ENCODE assay signal across 8 mouse cellular contexts in the genomic region with DNA sequence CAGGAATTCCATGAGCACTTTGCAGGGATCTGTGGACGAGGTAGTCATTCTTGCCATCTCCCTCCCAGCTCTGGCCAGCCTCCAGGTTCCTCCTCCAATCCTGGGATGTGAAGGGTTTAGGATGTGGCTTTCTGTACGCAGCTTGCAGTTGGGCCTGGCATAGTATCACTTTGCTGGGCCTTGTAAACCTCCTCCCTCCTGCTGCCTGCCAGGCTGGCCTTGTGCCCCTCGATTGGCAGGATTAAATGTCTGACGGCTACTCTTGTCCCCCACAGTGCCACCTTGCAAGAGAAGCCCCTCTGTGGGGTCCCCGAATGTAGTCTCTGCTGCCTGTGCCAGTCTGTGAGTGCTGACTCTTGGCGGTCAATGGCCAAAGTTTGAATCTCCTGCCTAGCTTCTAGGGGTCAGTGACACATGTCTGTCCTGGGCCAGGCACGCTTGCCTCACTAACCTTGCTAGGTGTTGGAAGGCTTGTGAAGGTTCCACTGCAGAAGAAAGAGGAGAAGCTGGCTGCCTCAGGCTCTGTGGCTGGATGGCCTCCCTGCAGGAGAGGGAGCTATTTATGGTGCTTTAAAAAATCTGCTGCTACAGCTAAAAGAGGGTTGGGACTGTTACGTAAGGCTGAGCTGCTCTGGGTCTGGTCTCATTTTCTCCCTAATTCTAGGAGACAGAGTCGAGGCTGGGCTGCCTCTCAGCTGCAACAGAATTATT. TPM values are rescaled to one million over a fixed set of nuclear protein-coding genes. Genes with fewer than 3 reads are reported as not detected.
DNase-seq lines count a peak whose midpoint lies in the region; ATAC-seq and TF ChIP-seq lines count a peak whose summit lies in the region.

No protein-coding gene starts in this region.

- H3K4me2 ChIP-seq in forebrain, embryonic 15.5 days (replicated peaks) = no peak overlapping the region
- no peak overlapping the region for H3K4me2 ChIP-seq in hindbrain, embryonic 12.5 days (replicated peaks)
- no peak overlapping the region for H3K4me2 ChIP-seq in midbrain, postnatal 0 days (ENCODE audit: low read depth, low read length, poor library complexity, severe bottlenecking)
- no peak overlapping the region for H3K4me2 ChIP-seq in liver, postnatal 0 days (ENCODE audit: low read depth, low read length)

- H3K9ac ChIP-seq in forebrain, embryonic 15.5 days (replicated peaks) = 0 out of 2 replicates have a peak overlapping the region, but pooled peaks have one; percentile 6
- no peak overlapping the region for H3K9ac ChIP-seq in hindbrain, embryonic 12.5 days
- H3K9ac ChIP-seq in midbrain, postnatal 0 days (replicated peaks; ENCODE audit: low read length, poor library complexity, severe bottlenecking) = no peak overlapping the region
- H3K9ac ChIP-seq in liver, postnatal 0 days (replicated peaks) = no peak overlapping the region; the same call in 1 of the 2 replicates

- WGBS in forebrain, embryonic 15.5 days = 48% methylated on average over 9 of the region's 9 CpGs
- WGBS in hindbrain, embryonic 12.5 days = 71% methylated on average over 9 of the region's 9 CpGs
- 55% methylated on average over 9 of the region's 9 CpGs for WGBS in midbrain, postnatal 0 days
- WGBS in liver, postnatal 0 days (ENCODE audit: insufficient replicate concordance) = 73% methylated on average over 9 of the region's 9 CpGs

- TF ChIP-seq CTCF in midbrain, postnatal 0 days (IDR thresholded peaks at IDR 0.05) = no peak
- no peak for TF ChIP-seq CTCF in liver, postnatal 0 days (IDR thresholded peaks at IDR 0.05; ENCODE audit: low read depth)

- no peaks in the 10 kb centered on the region for H3K27me3 ChIP-seq in forebrain, embryonic 15.5 days
- H3K27me3 ChIP-seq in hindbrain, embryonic 12.5 days = no peaks in the 10 kb centered on the region
- H3K27me3 ChIP-seq in midbrain, postnatal 0 days (ENCODE audit: insufficient read depth, low read length) = no peaks in the 10 kb centered on the region
- H3K27me3 ChIP-seq in liver, postnatal 0 days (ENCODE audit: insufficient read depth, low read length) = no peaks in the 10 kb centered on the region

- 0 out of 2 replicates have a peak, but pooled peaks have one; percentile 23 for ATAC-seq in forebrain, embryonic 15.5 days (replicated peaks)
- no peak for ATAC-seq in hindbrain, embryonic 12.5 days (ENCODE audit: low FRiP score)
- no peak for ATAC-seq in midbrain, postnatal 0 days (ENCODE audit: low FRiP score)
- no peak for ATAC-seq in liver, postnatal 0 days

- peak; percentile 59 to 60 for DNase-seq in lung, adult 18-20 months
- DNase-seq in lung, postnatal 14 days = no peak
- DNase-seq in left cerebral cortex, adult 18-20 months (ENCODE audit: low spot score in 2 of 2) = peak; percentile 84
- peak; percentile 61 for DNase-seq in midbrain, postnatal 0 days (ENCODE audit: low spot score)
- DNase-seq in liver, postnatal 0 days = no peak
- no peak for DNase-seq in spleen, adult 12 weeks (ENCODE audit: low spot score)

- no peaks in the 10 kb centered on the region for H3K36me3 ChIP-seq in forebrain, embryonic 15.5 days
- no peaks in the 10 kb centered on the region for H3K36me3 ChIP-seq in hindbrain, embryonic 12.5 days
- H3K36me3 ChIP-seq in midbrain, postnatal 0 days (ENCODE audit: insufficient read depth, low read length) = no peaks in the 10 kb centered on the region
- H3K36me3 ChIP-seq in liver, postnatal 0 days (replicated peaks; ENCODE audit: insufficient read depth, low read length) = no peaks in the 10 kb centered on the region

- H3K27ac ChIP-seq in forebrain, embryonic 15.5 days (replicated peaks) = peak overlapping the region; percentile 83
- peak overlapping the region; percentile 55; the same call in 1 of the 2 replicates for H3K27ac ChIP-seq in hindbrain, embryonic 12.5 days
- H3K27ac ChIP-seq in midbrain, postnatal 0 days (ENCODE audit: low read depth, low read length) = peak overlapping the region; percentile 47; the same call in 1 of the 2 replicates
- no peak overlapping the region; the same call in 1 of the 2 replicates for H3K27ac ChIP-seq in liver, postnatal 0 days (ENCODE audit: low read depth)

- H3K9me3 ChIP-seq in forebrain, embryonic 15.5 days = no peaks in the 10 kb centered on the region
- H3K9me3 ChIP-seq in hindbrain, embryonic 12.5 days (replicated peaks) = no peaks in the 10 kb centered on the region
- no peaks in the 10 kb centered on the region for H3K9me3 ChIP-seq in midbrain, postnatal 0 days (ENCODE audit: low read length)
- no peaks in the 10 kb centered on the region for H3K9me3 ChIP-seq in liver, postnatal 0 days (ENCODE audit: low read length)

- H3K4me3 ChIP-seq in forebrain, embryonic 15.5 days = no peak overlapping the region
- no peak overlapping the region for H3K4me3 ChIP-seq in hindbrain, embryonic 12.5 days
- no peak overlapping the region for H3K4me3 ChIP-seq in midbrain, postnatal 0 days (ENCODE audit: low read depth, low read length)
- no peak overlapping the region for H3K4me3 ChIP-seq in liver, postnatal 0 days (ENCODE audit: low read depth, low read length)

- H3K4me1 ChIP-seq in forebrain, embryonic 15.5 days = peaks cover 63% of the 10 kb centered on the region
- peaks cover 55% of the 10 kb centered on the region for H3K4me1 ChIP-seq in hindbrain, embryonic 12.5 days
- peaks cover 13% of the 10 kb centered on the region for H3K4me1 ChIP-seq in midbrain, postnatal 0 days (ENCODE audit: insufficient read depth, low read length)
- peaks cover 40% of the 10 kb centered on the region for H3K4me1 ChIP-seq in liver, postnatal 0 days (ENCODE audit: insufficient read depth)

- no peak for TF ChIP-seq EP300 in liver, postnatal 0 days (IDR thresholded peaks at IDR 0.05; ENCODE audit: low read depth)

RNA-seq across cellular contexts. Expression of gene Trak1, which starts 58.3 kb away (rescaled TPM):
- polyA plus RNA-seq in forebrain, embryonic 15.5 days (2015; fragmentation: Nextera tagmentation; extraction: Ambion mirVana) = 75.8 and 78.7 TPM in 2 replicates
- 38.8 and 41.6 TPM in 2 replicates for polyA plus RNA-seq in hindbrain, embryonic 12.5 days (2016; fragmentation: Nextera tagmentation; extraction: Ambion mirVana)
- total RNA-seq in left cerebral cortex, adult 18-20 months (2021) = 100 to 1,000 TPM; 239 to 275 TPM
- 107 and 154 TPM in 2 replicates for total RNA-seq in midbrain, postnatal 0 days (2014; rRNA removed)
- 58.7 and 61.6 TPM in 2 replicates for polyA plus RNA-seq in midbrain, postnatal 0 days (2015; fragmentation: Nextera tagmentation; extraction: Ambion mirVana)
- 4.9 and 5.1 TPM in 2 replicates for polyA plus RNA-seq in liver, postnatal 0 days (2015; fragmentation: Nextera tagmentation; extraction: Ambion mirVana)

Comparison
In these comparisons a context has a peak if more than half of its experiments do, and no peak if none do; other contexts are left out.
1. DNase-seq: peak in lung, adult 18-20 months (2 of 2), left cerebral cortex, adult 18-20 months (2 of 2) and midbrain, postnatal 0 days (single experiment); none in lung, postnatal 14 days (single experiment), liver, postnatal 0 days (single experiment) and spleen, adult 12 weeks (single experiment).